Mouse (Mus musculus) heart, adult 2 months (tissue): ENCODE results near the gene Scaf4. TPM values are rescaled to one million over a fixed set of nuclear protein-coding genes. Genes with fewer than 3 reads are reported as not detected.
"Not testable (repeated sequence)": the region's sequence is repeated elsewhere in the genome, so short reads cannot be mapped to it uniquely, and the experiment has no call there.

Experiments used
- DNase-seq, 2 experiments: peaks; one replicate each; pipeline ENCODE4 v3.0.0; 2021
- H3K27ac ChIP-seq: fragments of 200-600 bp; 2 replicates; pipeline ENCODE4 v1.8.1; 2022
- H3K27me3 ChIP-seq: fragments of 200-500 bp; 2 replicates; pipeline ENCODE4 v1.6.1; 2012; ENCODE audit warnings: mild to moderate bottlenecking, low read length, inconsistent platforms, mixed read lengths; ENCODE audit not compliant: control insufficient read depth, insufficient read depth
- H3K36me3 ChIP-seq: fragments of 200-500 bp; 2 replicates; pipeline ENCODE4 v1.6.1; 2012; ENCODE audit warnings: low read length, inconsistent platforms; ENCODE audit not compliant: control insufficient read depth, insufficient read depth
- H3K4me1 ChIP-seq: fragments of 200-500 bp; 2 replicates; pipeline ENCODE4 v1.6.1; 2011; ENCODE audit warnings: low read length; ENCODE audit not compliant: control insufficient read depth, insufficient read depth
- H3K4me3 ChIP-seq: fragments of 200-600 bp; 2 replicates; pipeline ENCODE4 v1.8.1; 2022
- H3K79me2 ChIP-seq: fragments of 200-500 bp; replicated peaks from 2 replicates; pipeline ENCODE4 v1.6.1; 2012; ENCODE audit warnings: mild to moderate bottlenecking, inconsistent platforms, low read length, moderate library complexity, mixed read lengths; ENCODE audit not compliant: control insufficient read depth, insufficient read depth
- H3K9ac ChIP-seq: fragments of 200-500 bp; 2 replicates; pipeline ENCODE4 v1.6.1; 2012; ENCODE audit warnings: low read depth, mild to moderate bottlenecking, control low read depth, inconsistent platforms, low read length, mixed read lengths
- CTCF ChIP-seq: fragments of 200-600 bp; IDR thresholded peaks from 2 replicates; pipeline ENCODE4 v1.8.1; 2022; ENCODE audit warnings: antibody characterized with exemption, mild to moderate bottlenecking, moderate library complexity
- EP300 ChIP-seq: fragments of 200-500 bp; IDR thresholded peaks from 2 replicates; pipeline ENCODE4 v1.6.1; 2011; ENCODE audit warnings: low read depth, low read length, control low read depth; ENCODE audit not compliant: insufficient read depth
- POLR2A ChIP-seq: fragments of 200-500 bp; IDR thresholded peaks from 2 replicates; pipeline ENCODE4 v1.6.1; 2011; ENCODE audit warnings: mild to moderate bottlenecking, low read depth, low read length, control low read depth; ENCODE audit not compliant: insufficient read depth
- WGBS: fragments of 180-500 bp; shearing (Covaris S2); methylation state at CpG from one replicate; pipeline ENCODE4 v1.1.7; 2018; 5-methylcytosine and 5-hydroxymethylcytosine counted together
- intact Hi-C: fragments of 180-260 bp; cut with DNase I; formaldehyde crosslinking; loops from one replicate; pipeline ENCODE4 v1.15.1; 2025
- polyA plus RNA-seq: library from polyadenylated mRNA; depleted of rRNA; stranded (reverse); fragments of >200 nt; gene quantifications from 2 replicates; pipeline ENCODE4 v1.2.3, GENCODE M21; 2012
- total RNA-seq, 2 experiments: library from RNA; stranded (reverse); gene quantifications; 2 replicates each; pipeline ENCODE4 v1.2.3; 2021

Gene Scaf4
- total and polyA plus RNA-seq, 3 experiments, result 17.8 to 19.9 (median 18.8) TPM

GRCm38 (mm10) chr16:90217926-90218325 lies 66.4 kb downstream of the Scaf4 start:
- Histone ChIP-seq H3K27me3 (no peaks in the 10 kb centered on the region), H3K4me1 (peaks cover 5% of the 10 kb centered on the region), H3K9ac (no peak overlapping the region), H3K79me2 (no peaks in the 10 kb centered on the region), H3K27ac (no peak overlapping the region), H3K36me3 (peaks cover 4% of the 10 kb centered on the region), H3K4me3 (no peak overlapping the region)
- TF ChIP-seq POLR2A (no peak), EP300 (no peak), CTCF (no peak)
- 88% methylated on average over 4 of the region's 4 CpGs for WGBS
- intact Hi-C loops, result no loop called here
- DNase-seq, result no peak

GRCm38 (mm10) chr16:90217356-90217755 lies 66.9 kb downstream of the Scaf4 start:
- intact Hi-C loops, result no loop called here
- DNase-seq, result no peak
- Histone ChIP-seq H3K9ac (no peak overlapping the region), H3K36me3 (no peaks in the 10 kb centered on the region; the same call in 1 of the 2 replicates), H3K4me3 (no peak overlapping the region), H3K4me1 (peaks cover 3% of the 10 kb centered on the region), H3K27me3 (no peaks in the 10 kb centered on the region), H3K27ac (no peak overlapping the region), H3K79me2 (no peaks in the 10 kb centered on the region)
- TF ChIP-seq POLR2A (no peak), EP300 (no peak), CTCF (no peak)
- 50% methylated on average over 3 of the region's 3 CpGs for WGBS

DNA sequence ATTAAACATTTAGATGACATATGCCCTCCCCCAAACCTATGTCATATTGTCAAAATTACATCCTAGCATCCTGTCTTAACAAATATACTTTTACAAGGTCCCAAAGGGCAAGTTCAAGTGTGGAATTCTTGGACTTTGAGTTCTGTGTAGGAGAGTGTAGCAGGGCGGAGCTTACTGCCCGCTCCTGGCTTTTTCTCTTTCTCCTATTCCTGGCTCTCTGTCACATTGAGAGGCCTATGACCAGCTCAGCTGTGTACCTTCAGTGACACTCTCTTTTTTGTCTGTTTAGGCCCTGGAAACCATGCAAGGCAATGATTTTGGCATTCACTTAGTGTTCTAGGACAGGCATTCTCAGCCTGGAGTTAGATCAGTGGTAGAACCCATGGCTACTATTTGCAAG lies 67.9 kb downstream of the Scaf4 start:
- TF ChIP-seq EP300, result no peak
- no peak for TF ChIP-seq CTCF
- TF ChIP-seq POLR2A, result no peak
- H3K27me3 ChIP-seq, result no peaks in the 10 kb centered on the region
- DNase-seq, result no peak
- WGBS, result 85% methylated on average over 2 of the region's 2 CpGs
- H3K9ac ChIP-seq, result no peak overlapping the region
- H3K79me2 ChIP-seq, result no peaks in the 10 kb centered on the region
- no peaks in the 10 kb centered on the region for H3K4me1 ChIP-seq
- no peak overlapping the region for H3K4me3 ChIP-seq
- intact Hi-C loops, result no loop called here
- no peak overlapping the region for H3K27ac ChIP-seq
- H3K36me3 ChIP-seq, result no peaks in the 10 kb centered on the region

GRCm38 (mm10) chr16:90215879-90216278 lies 68.4 kb downstream of the Scaf4 start:
- H3K4me1 ChIP-seq, intact Hi-C loops: not testable (repeated sequence)

GRCm38 (mm10) chr16:90214731-90215565 lies 69.4 kb downstream of the Scaf4 start:
- no peaks in the 10 kb centered on the region for H3K27me3 ChIP-seq
- H3K36me3 ChIP-seq, result no peaks in the 10 kb centered on the region
- 88% methylated on average over 11 of the region's 11 CpGs for WGBS
- DNase-seq, result no peak
- intact Hi-C loops, result no loop called here
- H3K79me2 ChIP-seq, result no peaks in the 10 kb centered on the region
- no peak overlapping the region for H3K4me3 ChIP-seq
- no peak overlapping the region for H3K27ac ChIP-seq
- TF ChIP-seq CTCF, result no peak
- TF ChIP-seq POLR2A, result no peak
- no peak for TF ChIP-seq EP300
- no peak overlapping the region for H3K9ac ChIP-seq
- no peaks in the 10 kb centered on the region for H3K4me1 ChIP-seq

More at GRCm38 (mm10) chr16:90215879-90216278, 68.4 kb downstream of the Scaf4 start:
- WGBS, result 86% methylated on average over 5 of the region's 5 CpGs
- DNase-seq, H3K36me3 ChIP-seq, H3K27me3 ChIP-seq, H3K4me3 ChIP-seq, H3K79me2 ChIP-seq, H3K27ac ChIP-seq, H3K9ac ChIP-seq: not testable (repeated sequence)

DNA sequence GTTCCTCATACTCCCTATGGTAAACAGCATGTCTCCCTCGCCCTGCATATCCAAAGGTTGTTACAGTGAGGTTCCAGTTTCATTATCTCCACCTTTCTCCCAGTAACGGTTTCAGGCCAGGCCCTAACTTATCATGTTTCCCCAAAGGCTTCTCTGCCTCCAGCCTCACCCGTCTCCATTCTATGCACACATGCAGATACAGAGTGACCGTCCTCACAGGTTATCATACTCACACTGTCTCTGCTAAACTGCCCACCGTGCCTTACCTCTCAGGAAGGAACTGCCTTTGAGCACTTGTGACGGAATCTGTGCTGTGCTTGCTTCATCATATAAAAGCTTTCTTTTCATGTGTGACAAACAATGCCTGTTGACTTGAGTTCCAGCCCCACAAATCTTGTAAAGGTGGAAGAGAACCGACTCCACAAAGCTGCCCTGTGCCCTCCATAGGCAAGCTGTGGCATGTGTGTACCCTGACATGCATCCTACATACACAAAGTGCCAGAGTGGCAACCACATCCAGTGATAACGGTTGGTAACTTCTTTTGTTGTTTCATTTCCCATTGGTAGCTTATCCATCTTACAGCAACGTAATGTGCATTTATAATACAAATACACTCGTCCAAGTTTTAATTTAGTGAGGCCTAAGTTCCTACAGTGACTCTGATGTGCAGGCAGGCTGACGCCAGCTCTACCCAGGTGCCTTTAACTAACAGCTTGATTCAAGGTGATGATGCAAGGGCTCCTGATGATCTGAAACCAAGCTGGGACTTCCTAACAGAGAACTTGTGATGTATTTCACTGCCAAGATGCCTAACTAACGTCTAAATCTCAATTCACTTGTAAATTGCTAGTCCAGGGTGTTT lies 70.6 kb downstream of the Scaf4 start:
- TF ChIP-seq EP300 (no peak), POLR2A (no peak), CTCF (no peak)
- Histone ChIP-seq H3K9ac (no peak overlapping the region), H3K36me3 (no peaks in the 10 kb centered on the region), H3K27me3 (no peaks in the 10 kb centered on the region), H3K27ac (no peak overlapping the region), H3K79me2 (no peaks in the 10 kb centered on the region), H3K4me1 (no peaks in the 10 kb centered on the region), H3K4me3 (no peak overlapping the region)
- no peak for DNase-seq
- intact Hi-C loops, result no loop called here
- WGBS, result 69% methylated on average over 12 of the region's 12 CpGs
